Mouse (Mus musculus) forebrain, embryonic 14.5 days (tissue): Measurements from ENCODE around the gene Osbpl10. TPM values are rescaled to one million over a fixed set of nuclear protein-coding genes. Genes with fewer than 3 reads are reported as not detected.

Source experiments
- ATAC-seq: fragments of 200-750 bp; cut with Nextera tagmentation; 2 replicates; pipeline ENCODE4 v1.8.0; 2017; ENCODE audit warnings: mild to moderate bottlenecking, moderate library complexity
- DNase-seq: peaks from one replicate; pipeline ENCODE4 v3.0.0-alpha.2; 2015; ENCODE audit warnings: low spot score
- H3K27ac ChIP-seq: fragments of 300-500 bp; sonication (generic); 2 replicates; pipeline ENCODE4 v1.5.1; 2014; ENCODE audit warnings: low read depth, mild to moderate bottlenecking, control low read depth, low read length, moderate library complexity
- H3K27me3 ChIP-seq: fragments of 300-500 bp; sonication (generic); replicated peaks from 2 replicates; pipeline ENCODE4 v1.6.1; 2014; ENCODE audit warnings: low read length, control low read depth, mixed read lengths; ENCODE audit not compliant: control insufficient read depth, insufficient read depth
- H3K36me3 ChIP-seq: fragments of 300-500 bp; sonication (generic); 2 replicates; pipeline ENCODE4 v1.6.1; 2014; ENCODE audit warnings: low read length, control low read depth; ENCODE audit not compliant: control insufficient read depth, insufficient read depth
- H3K4me1 ChIP-seq: fragments of 300-500 bp; sonication (generic); 2 replicates; pipeline ENCODE4 v1.6.1; 2014; ENCODE audit warnings: antibody characterized with exemption, low read length, control low read depth; ENCODE audit not compliant: control insufficient read depth, insufficient read depth
- H3K4me2 ChIP-seq: fragments of 300-500 bp; sonication (generic); 2 replicates; pipeline ENCODE4 v1.6.1; 2014; ENCODE audit warnings: mild to moderate bottlenecking, control low read depth, low read length
- H3K4me3 ChIP-seq: fragments of 300-500 bp; sonication (generic); 2 replicates; pipeline ENCODE4 v1.5.1; 2014; ENCODE audit warnings: low read depth, low read length, control low read depth
- H3K9ac ChIP-seq: fragments of 300-500 bp; sonication (generic); 2 replicates; pipeline ENCODE4 v1.6.1; 2014; ENCODE audit warnings: mild to moderate bottlenecking, low read length, control low read depth, moderate library complexity
- H3K9me3 ChIP-seq: fragments of 300-500 bp; sonication (generic); replicated peaks from 2 replicates; pipeline ENCODE4 v1.6.1; 2016; ENCODE audit warnings: low read length, control low read depth, mixed read lengths; ENCODE audit not compliant: control insufficient read depth
- whole genome bisulfite sequencing: fragments of 180-500 bp; shearing (Covaris S2); extraction: QIAGEN DNeasy Blood & Tissue Kit; methylation state at CpG from one replicate; pipeline ENCODE4 v1.1.7; 2014; 5-methylcytosine and 5-hydroxymethylcytosine counted together
- polyA plus RNA-seq: library from polyadenylated mRNA; unstranded; fragments of >200 nt; fragmentation: Nextera tagmentation; extraction: Ambion mirVana; gene quantifications from 2 replicates; pipeline ENCODE4 v1.2.1, GENCODE M21; 2014

Osbpl10 gene
- polyA plus RNA-seq, 1 experiment from 2014 or later, result 1.4 TPM

- Histone ChIP-seq H3K9me3 (no peaks in the 10 kb centered on the region), H3K9ac (no peak overlapping the region), H3K4me1 (no peaks in the 10 kb centered on the region), H3K27me3 (no peaks in the 10 kb centered on the region), H3K27ac (no peak overlapping the region), H3K36me3 (no peaks in the 10 kb centered on the region), H3K4me3 (no peak overlapping the region), H3K4me2 (no peak overlapping the region)
- DNase-seq (no peak), ATAC-seq (no peak)
- 87% methylated on average over 5 of the region's 5 CpGs for WGBS
These were observed 235.4 kb downstream of the Osbpl10 start for GRCm38 (mm10) chr9:115213755-115214264.

GRCm38 (mm10) chr9:115214572-115215571 lies 236.5 kb downstream of the Osbpl10 start:
- no peak overlapping the region for H3K27ac ChIP-seq
- no peaks in the 10 kb centered on the region for H3K27me3 ChIP-seq
- ATAC-seq (no peak), DNase-seq (no peak)
- WGBS, result 36% methylated on average over 7 of the region's 7 CpGs
- no peak overlapping the region for H3K4me2 ChIP-seq
- H3K36me3 ChIP-seq, result no peaks in the 10 kb centered on the region
- H3K9me3 ChIP-seq, result no peaks in the 10 kb centered on the region
- H3K9ac ChIP-seq, result no peak overlapping the region
- no peaks in the 10 kb centered on the region for H3K4me1 ChIP-seq
- no peak overlapping the region for H3K4me3 ChIP-seq

- Histone ChIP-seq H3K9ac (no peak overlapping the region), H3K4me3 (no peak overlapping the region), H3K27ac (no peak overlapping the region), H3K4me1 (no peaks in the 10 kb centered on the region), H3K9me3 (no peaks in the 10 kb centered on the region), H3K36me3 (no peaks in the 10 kb centered on the region), H3K27me3 (no peaks in the 10 kb centered on the region), H3K4me2 (no peak overlapping the region)
- ATAC-seq, result peak; percentile 29; the same call in 1 of the 2 replicates
- DNase-seq, result peak; percentile 10
- WGBS, result 26% methylated on average over 21 of the region's 21 CpGs
These were observed 237.7 kb downstream of the Osbpl10 start for GRCm38 (mm10) chr9:115215830-115216701.

- H3K9me3 ChIP-seq, result no peaks in the 10 kb centered on the region
- H3K36me3 ChIP-seq, result no peaks in the 10 kb centered on the region
- no peak overlapping the region for H3K4me3 ChIP-seq
- H3K4me2 ChIP-seq, result no peak overlapping the region
- 25% methylated on average over 9 of the region's 9 CpGs for WGBS
- DNase-seq, result no peak
- H3K4me1 ChIP-seq, result no peaks in the 10 kb centered on the region
- H3K9ac ChIP-seq, result no peak overlapping the region
- no peak for ATAC-seq
- no peaks in the 10 kb centered on the region for H3K27me3 ChIP-seq
- no peak overlapping the region for H3K27ac ChIP-seq
These were observed 239.6 kb downstream of the Osbpl10 start for GRCm38 (mm10) chr9:115217984-115218383.

GRCm38 (mm10) chr9:115220466-115220865 lies 242.1 kb downstream of the Osbpl10 start:
- no peaks in the 10 kb centered on the region for H3K36me3 ChIP-seq
- no peak overlapping the region for H3K4me3 ChIP-seq
- H3K9me3 ChIP-seq, result no peaks in the 10 kb centered on the region
- H3K27ac ChIP-seq, result no peak overlapping the region
- H3K27me3 ChIP-seq, result no peaks in the 10 kb centered on the region
- H3K4me1 ChIP-seq, result no peaks in the 10 kb centered on the region
- 78% methylated on average over 7 of the region's 7 CpGs for WGBS
- ATAC-seq (no peak), DNase-seq (no peak)
- H3K4me2 ChIP-seq, result no peak overlapping the region
- no peak overlapping the region for H3K9ac ChIP-seq

GRCm38 (mm10) chr9:115221265-115221664 lies 242.9 kb downstream of the Osbpl10 start:
- Histone ChIP-seq H3K4me2 (no peak overlapping the region), H3K9me3 (no peaks in the 10 kb centered on the region), H3K9ac (no peak overlapping the region), H3K36me3 (no peaks in the 10 kb centered on the region), H3K27me3 (no peaks in the 10 kb centered on the region), H3K27ac (no peak overlapping the region), H3K4me1 (no peaks in the 10 kb centered on the region), H3K4me3 (no peak overlapping the region)
- 95% methylated on average over 7 of the region's 7 CpGs for WGBS
- DNase-seq, result no peak
- no peak for ATAC-seq

GRCm38 (mm10) chr9:115224744-115225354 lies 246.5 kb downstream of the Osbpl10 start:
- Histone ChIP-seq H3K27me3 (no peaks in the 10 kb centered on the region), H3K36me3 (no peaks in the 10 kb centered on the region), H3K4me3 (no peak overlapping the region), H3K27ac (no peak overlapping the region), H3K4me2 (no peak overlapping the region), H3K9me3 (no peaks in the 10 kb centered on the region), H3K4me1 (no peaks in the 10 kb centered on the region), H3K9ac (no peak overlapping the region)
- ATAC-seq (peak; percentile 66; the same call in 1 of the 2 replicates), DNase-seq (peak; percentile 49)
- 9% methylated on average over 7 of the region's 7 CpGs for WGBS

- no peak overlapping the region for H3K9ac ChIP-seq
- H3K4me3 ChIP-seq, result no peak overlapping the region
- WGBS, result 74% methylated on average over 4 of the region's 4 CpGs
- no peak for ATAC-seq
- H3K27ac ChIP-seq, result no peak overlapping the region
- H3K36me3 ChIP-seq, result no peaks in the 10 kb centered on the region
- no peak for DNase-seq
- no peaks in the 10 kb centered on the region for H3K4me1 ChIP-seq
- H3K9me3 ChIP-seq, result no peaks in the 10 kb centered on the region
- H3K4me2 ChIP-seq, result no peak overlapping the region
- no peaks in the 10 kb centered on the region for H3K27me3 ChIP-seq
These were observed 250.8 kb downstream of the Osbpl10 start for GRCm38 (mm10) chr9:115229145-115229544.
